ENCODE assay signal across 8 mouse cellular contexts in genomic region chr2:173024938-173025337, GRCm38 (mm10). TPM values are rescaled to one million over a fixed set of nuclear protein-coding genes. Genes with fewer than 3 reads are reported as not detected.
DNase-seq lines count a peak whose midpoint lies in the region; ATAC-seq lines count a peak whose summit lies in the region.

No protein-coding gene starts in this region.

- H3K36me3 ChIP-seq in hindbrain, embryonic 10.5 days = peaks cover 66% of the 10 kb centered on the region
- H3K36me3 ChIP-seq in hindbrain, embryonic 16.5 days (ENCODE audit: control insufficient read depth, insufficient read depth, low read length) = peaks cover 2% of the 10 kb centered on the region; the same call in 1 of the 2 replicates
- peaks cover 32% of the 10 kb centered on the region for H3K36me3 ChIP-seq in embryonic facial prominence, embryonic 12.5 days
- peaks cover 14% of the 10 kb centered on the region; the same call in 1 of the 2 replicates for H3K36me3 ChIP-seq in hindbrain, embryonic 14.5 days (replicated peaks; ENCODE audit: control insufficient read depth, insufficient read depth)
- peaks cover 5% of the 10 kb centered on the region for H3K36me3 ChIP-seq in neural tube, embryonic 11.5 days (ENCODE audit: control insufficient read depth, insufficient read depth, low read length)

- no peak overlapping the region for H3K4me2 ChIP-seq in hindbrain, embryonic 16.5 days (ENCODE audit: low read length)
- H3K4me2 ChIP-seq in embryonic facial prominence, embryonic 12.5 days (replicated peaks) = peak overlapping the region; percentile 83
- H3K4me2 ChIP-seq in hindbrain, embryonic 14.5 days (replicated peaks) = no peak overlapping the region; the same call in 1 of the 2 replicates
- H3K4me2 ChIP-seq in neural tube, embryonic 11.5 days (ENCODE audit: low read depth) = peak overlapping the region; percentile 10

- peak overlapping the region; percentile 86; the same call in 1 of the 2 replicates for H3K4me3 ChIP-seq in hindbrain, embryonic 10.5 days
- H3K4me3 ChIP-seq in hindbrain, embryonic 16.5 days (ENCODE audit: low read length) = no peak overlapping the region
- no peak overlapping the region for H3K4me3 ChIP-seq in embryonic facial prominence, embryonic 12.5 days
- no peak overlapping the region for H3K4me3 ChIP-seq in hindbrain, embryonic 14.5 days (replicated peaks; ENCODE audit: low read length)
- H3K4me3 ChIP-seq in neural tube, embryonic 11.5 days (ENCODE audit: low read depth, low read length) = no peak overlapping the region

- no peak for ATAC-seq in hindbrain, embryonic 16.5 days
- no peak for ATAC-seq in embryonic facial prominence, embryonic 12.5 days (ENCODE audit: insufficient number of reproducible peaks, insufficient read depth, low FRiP score, low TSS enrichment)
- no peak for ATAC-seq in hindbrain, embryonic 14.5 days (ENCODE audit: low FRiP score)
- ATAC-seq in neural tube, embryonic 11.5 days (ENCODE audit: insufficient read depth, low FRiP score, low TSS enrichment) = no peak

- 24% methylated on average over 4 of the region's 4 CpGs for WGBS in hindbrain, embryonic 10.5 days
- 11% methylated on average over 4 of the region's 4 CpGs for WGBS in hindbrain, embryonic 16.5 days
- WGBS in embryonic facial prominence, embryonic 12.5 days = 30% methylated on average over 4 of the region's 4 CpGs
- WGBS in hindbrain, embryonic 14.5 days = 16% methylated on average over 4 of the region's 4 CpGs
- WGBS in neural tube, embryonic 11.5 days = 34% methylated on average over 4 of the region's 4 CpGs

- H3K27me3 ChIP-seq in hindbrain, embryonic 10.5 days (ENCODE audit: insufficient read depth, poor library complexity, severe bottlenecking) = peaks cover 14% of the 10 kb centered on the region
- H3K27me3 ChIP-seq in hindbrain, embryonic 16.5 days (replicated peaks; ENCODE audit: control insufficient read depth, insufficient read depth, low read length) = peaks cover 3% of the 10 kb centered on the region
- H3K27me3 ChIP-seq in embryonic facial prominence, embryonic 12.5 days = peaks cover 10% of the 10 kb centered on the region
- H3K27me3 ChIP-seq in hindbrain, embryonic 14.5 days (ENCODE audit: control insufficient read depth, insufficient read depth, low read length) = peaks cover 12% of the 10 kb centered on the region; the same call in 1 of the 2 replicates
- peaks cover 8% of the 10 kb centered on the region for H3K27me3 ChIP-seq in neural tube, embryonic 11.5 days (ENCODE audit: control insufficient read depth, insufficient read depth, low read length)

- DNase-seq in hindbrain, embryonic 10.5 days (ENCODE audit: low spot score) = peak; percentile 50
- peak; percentile 60 for DNase-seq in MN1 (ENCODE audit: low spot score)
- DNase-seq in hindbrain, embryonic 14.5 days (ENCODE audit: low spot score) = peak; percentile 40
- no peak for DNase-seq in neural tube, embryonic 11.5 days (ENCODE audit: low spot score)
- no peak for DNase-seq in frontal cortex, postnatal 36 days (ENCODE audit: low spot score in 2 of 2)
- no peak for DNase-seq in urinary bladder, postnatal 10 days (ENCODE audit: low spot score)

- H3K4me1 ChIP-seq in hindbrain, embryonic 10.5 days (replicated peaks) = peaks cover 81% of the 10 kb centered on the region
- H3K4me1 ChIP-seq in hindbrain, embryonic 16.5 days (ENCODE audit: control insufficient read depth, insufficient read depth, low read depth, low read length) = peaks cover 40% of the 10 kb centered on the region
- H3K4me1 ChIP-seq in embryonic facial prominence, embryonic 12.5 days = peaks cover 48% of the 10 kb centered on the region
- peaks cover 38% of the 10 kb centered on the region for H3K4me1 ChIP-seq in hindbrain, embryonic 14.5 days (replicated peaks; ENCODE audit: control insufficient read depth, insufficient read depth, low read length)
- H3K4me1 ChIP-seq in neural tube, embryonic 11.5 days (ENCODE audit: control insufficient read depth, insufficient read depth, low read length) = peaks cover 32% of the 10 kb centered on the region

- H3K9me3 ChIP-seq in hindbrain, embryonic 10.5 days = no peaks in the 10 kb centered on the region
- no peaks in the 10 kb centered on the region for H3K9me3 ChIP-seq in hindbrain, embryonic 16.5 days (ENCODE audit: control insufficient read depth, low read length)
- H3K9me3 ChIP-seq in embryonic facial prominence, embryonic 12.5 days = no peaks in the 10 kb centered on the region
- H3K9me3 ChIP-seq in hindbrain, embryonic 14.5 days (ENCODE audit: control insufficient read depth, low read length) = no peaks in the 10 kb centered on the region
- no peaks in the 10 kb centered on the region for H3K9me3 ChIP-seq in neural tube, embryonic 11.5 days (ENCODE audit: control insufficient read depth, low read length)

- peak overlapping the region; percentile 71 for H3K27ac ChIP-seq in hindbrain, embryonic 10.5 days
- no peak overlapping the region for H3K27ac ChIP-seq in hindbrain, embryonic 16.5 days (ENCODE audit: low read depth, low read length)
- H3K27ac ChIP-seq in embryonic facial prominence, embryonic 12.5 days = no peak overlapping the region
- no peak overlapping the region for H3K27ac ChIP-seq in hindbrain, embryonic 14.5 days
- no peak overlapping the region for H3K27ac ChIP-seq in neural tube, embryonic 11.5 days (ENCODE audit: low read depth, low read length)

- no peak overlapping the region for H3K9ac ChIP-seq in hindbrain, embryonic 16.5 days (ENCODE audit: low read depth, low read length)
- peak overlapping the region; percentile 31; the same call in 1 of the 2 replicates for H3K9ac ChIP-seq in embryonic facial prominence, embryonic 12.5 days
- 0 out of 2 replicates have a peak overlapping the region, but pooled peaks have one; percentile 11 for H3K9ac ChIP-seq in hindbrain, embryonic 14.5 days
- peak overlapping the region; percentile 35 for H3K9ac ChIP-seq in neural tube, embryonic 11.5 days (ENCODE audit: low read length)

RNA-seq across cellular contexts. Expression of gene Rbm38, which starts 4.6 kb away (rescaled TPM):
- polyA plus RNA-seq in hindbrain, embryonic 10.5 days (2016; fragmentation: Nextera tagmentation; extraction: Ambion mirVana) = 92.3 and 95.9 TPM in 2 replicates
- 10.0 and 15.4 TPM in 2 replicates for polyA plus RNA-seq in hindbrain, embryonic 16.5 days (2015; fragmentation: Nextera tagmentation; extraction: Ambion mirVana)
- polyA plus RNA-seq in embryonic facial prominence, embryonic 12.5 days (2016; fragmentation: Nextera tagmentation; extraction: Ambion mirVana) = 37.9 and 39.5 TPM in 2 replicates
- 13.3 and 16.4 TPM in 2 replicates for polyA plus RNA-seq in hindbrain, embryonic 14.5 days (2014; fragmentation: Nextera tagmentation; extraction: Ambion mirVana)
- 73.6 and 74.2 TPM in 2 replicates for polyA plus RNA-seq in neural tube, embryonic 11.5 days (2014; fragmentation: Nextera tagmentation; extraction: Ambion mirVana)

RNA-seq across cellular contexts. Expression of gene Rae1, which starts 25.0 kb away (rescaled TPM):
- 158 and 162 TPM in 2 replicates for polyA plus RNA-seq in hindbrain, embryonic 10.5 days (2016; fragmentation: Nextera tagmentation; extraction: Ambion mirVana)
- 106 and 116 TPM in 2 replicates for polyA plus RNA-seq in hindbrain, embryonic 16.5 days (2015; fragmentation: Nextera tagmentation; extraction: Ambion mirVana)
- 150 and 155 TPM in 2 replicates for polyA plus RNA-seq in embryonic facial prominence, embryonic 12.5 days (2016; fragmentation: Nextera tagmentation; extraction: Ambion mirVana)
- 111 and 117 TPM in 2 replicates for polyA plus RNA-seq in hindbrain, embryonic 14.5 days (2014; fragmentation: Nextera tagmentation; extraction: Ambion mirVana)
- 137 and 140 TPM in 2 replicates for polyA plus RNA-seq in neural tube, embryonic 11.5 days (2014; fragmentation: Nextera tagmentation; extraction: Ambion mirVana)

RNA-seq across cellular contexts. Expression of gene Spo11, which starts 47.4 kb away (rescaled TPM):
- polyA plus RNA-seq in hindbrain, embryonic 10.5 days (2016; fragmentation: Nextera tagmentation; extraction: Ambion mirVana) = 0.47 and 0.49 TPM in 2 replicates
- polyA plus RNA-seq in hindbrain, embryonic 16.5 days (2015; fragmentation: Nextera tagmentation; extraction: Ambion mirVana) = 1.2 and 1.8 TPM in 2 replicates
- 1.2 and 2.9 TPM in 2 replicates for polyA plus RNA-seq in embryonic facial prominence, embryonic 12.5 days (2016; fragmentation: Nextera tagmentation; extraction: Ambion mirVana)
- polyA plus RNA-seq in hindbrain, embryonic 14.5 days (2014; fragmentation: Nextera tagmentation; extraction: Ambion mirVana) = 0.95 and 1.0 TPM in 2 replicates
- 0.42 and 1.1 TPM in 2 replicates for polyA plus RNA-seq in neural tube, embryonic 11.5 days (2014; fragmentation: Nextera tagmentation; extraction: Ambion mirVana)

Comparison
In these comparisons a context has a peak if more than half of its experiments do, and no peak if none do; other contexts are left out.
1. DNase-seq: peak in hindbrain, embryonic 10.5 days (single experiment), MN1 (single experiment) and hindbrain, embryonic 14.5 days (single experiment); none in neural tube, embryonic 11.5 days (single experiment), frontal cortex, postnatal 36 days (0 of 2) and urinary bladder, postnatal 10 days (single experiment).
2. H3K4me2 ChIP-seq: peak in embryonic facial prominence, embryonic 12.5 days (single experiment) and neural tube, embryonic 11.5 days (single experiment); none in hindbrain, embryonic 16.5 days (single experiment) and hindbrain, embryonic 14.5 days (single experiment).